ENCODE assay signal across 10 mouse cellular contexts in the genomic region with DNA sequence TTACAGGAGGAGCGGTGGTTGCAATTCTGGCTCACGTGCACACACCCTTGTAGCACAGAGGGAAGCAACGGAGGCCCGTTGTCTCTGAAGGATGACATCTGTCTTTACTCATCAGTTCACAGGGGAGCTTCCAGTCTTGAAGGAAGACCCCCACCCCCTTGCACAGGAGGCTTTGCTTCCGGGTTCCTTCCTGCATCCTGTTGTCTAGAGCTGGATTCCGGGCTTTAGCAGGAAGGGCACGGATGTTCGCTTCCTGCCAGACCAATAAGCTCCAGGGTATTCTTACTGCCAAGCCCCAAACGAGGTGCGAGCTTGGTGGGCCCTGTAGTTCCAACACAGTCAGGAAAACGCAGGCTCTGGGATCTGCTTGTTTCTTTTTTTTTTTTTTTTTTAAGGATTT. TPM values are rescaled to one million over a fixed set of nuclear protein-coding genes. Genes with fewer than 3 reads are reported as not detected.
DNase-seq lines count a peak whose midpoint lies in the region; ATAC-seq and TF ChIP-seq lines count a peak whose summit lies in the region.
"Had no signal": no experiment of that assay in that cellular context is flagged by ENCODE, and none has a peak within 500 bp of the region (broad histone marks: within the 10 kb centered on the region; RNA-seq: fewer than 3 reads in every experiment).

No protein-coding gene starts in this region.

- no peak overlapping the region for H3K4me2 ChIP-seq in kidney, postnatal 0 days (ENCODE audit: low read length)
- H3K4me2 ChIP-seq: forebrain, embryonic 15.5 days had no signal

- H3K4me1 ChIP-seq in kidney, postnatal 0 days (replicated peaks; ENCODE audit: insufficient read depth, low read length): no peaks in the 10 kb centered on the region

- 73% methylated on average over 11 of the region's 11 CpGs for WGBS in kidney, postnatal 0 days

- peak; percentile 22 for DNase-seq in gastrocnemius, adult 2 months
- DNase-seq in gastrocnemius, postnatal 36 days: no peak
- DNase-seq in R1 (ENCODE audit: low read depth, low spot score): peak; percentile 70
- DNase-seq in heart, adult 9 months (ENCODE audit: low spot score in 2 of 2): peak; percentile 45 to 73
- DNase-seq in kidney, postnatal 0 days (ENCODE audit: low spot score): no peak
- no peak for DNase-seq in thymus, postnatal 4 days
- no peak for DNase-seq in ovary, postnatal 10 days (ENCODE audit: low spot score)
- DNase-seq in layer of hippocampus, adult 11-12 months (ENCODE audit: low spot score): no peak

- no peak overlapping the region for H3K9ac ChIP-seq in kidney, postnatal 0 days (ENCODE audit: low read depth, low read length)
- H3K9ac ChIP-seq: forebrain, embryonic 15.5 days had no signal

- ATAC-seq in kidney, postnatal 0 days (replicated peaks; ENCODE audit: low FRiP score, low read depth): no peak
- ATAC-seq: forebrain, embryonic 15.5 days; Patski had no signal

- intact Hi-C loops in gastrocnemius, adult 2 months (cut with DNase I): no loop called here
- intact Hi-C loops in gastrocnemius, postnatal 36 days (cut with DNase I): loop anchor here (5.0 kb wide), 1 partner anchor 48 kb away; no protein-coding TSS in a partner anchor

- H3K27me3 ChIP-seq in kidney, postnatal 0 days (ENCODE audit: insufficient read depth, low read length): no peaks in the 10 kb centered on the region
- H3K27me3 ChIP-seq: Patski had no signal

- H3K4me3 ChIP-seq in gastrocnemius, adult 2 months: peak overlapping the region; percentile 37
- no peak overlapping the region for H3K4me3 ChIP-seq in kidney, postnatal 0 days (replicated peaks; ENCODE audit: low read depth, low read length)
- H3K4me3 ChIP-seq: forebrain, embryonic 15.5 days had no signal

- H3K9me3 ChIP-seq in kidney, postnatal 0 days (replicated peaks; ENCODE audit: low read length): no peaks in the 10 kb centered on the region
- H3K9me3 ChIP-seq: forebrain, embryonic 15.5 days had no signal

- no peak for TF ChIP-seq CTCF in gastrocnemius, adult 2 months (IDR thresholded peaks at IDR 0.05)
- no peak for TF ChIP-seq CTCF in kidney, postnatal 0 days (IDR thresholded peaks at IDR 0.05; ENCODE audit: low read depth)

- no peaks in the 10 kb centered on the region for H3K36me3 ChIP-seq in kidney, postnatal 0 days (ENCODE audit: insufficient read depth, low read length)
- H3K36me3 ChIP-seq: forebrain, embryonic 15.5 days had no signal

- no peak overlapping the region; the same call in 1 of the 2 replicates for H3K27ac ChIP-seq in gastrocnemius, adult 2 months
- H3K27ac ChIP-seq in kidney, postnatal 0 days: peak overlapping the region; percentile 51; the same call in 1 of the 2 replicates
- H3K27ac ChIP-seq: forebrain, embryonic 15.5 days had no signal

RNA-seq across cellular contexts. Expression of a gene that starts 16.8 kb away (rescaled TPM):
- 1 to 10 TPM; 5.3 to 5.9 TPM for total RNA-seq in gastrocnemius, adult 2 months (2021)
- 1 to 10 TPM; 5.7 to 6.2 TPM for total RNA-seq in gastrocnemius, postnatal 36 days (2021)
- 4.8 and 5.2 TPM in 2 replicates for polyA plus RNA-seq in kidney, postnatal 0 days (2015; fragmentation: Nextera tagmentation; extraction: Ambion mirVana)

RNA-seq across cellular contexts. Expression of a gene that starts 17.8 kb away (rescaled TPM):
- total RNA-seq in gastrocnemius, adult 2 months (2021): 1 to 10 TPM; 8.0 to 10.0 TPM
- total RNA-seq in gastrocnemius, postnatal 36 days (2021): 1 to 10 TPM; 7.0 to 7.1 TPM
- 19.2 and 21.9 TPM in 2 replicates for polyA plus RNA-seq in kidney, postnatal 0 days (2015; fragmentation: Nextera tagmentation; extraction: Ambion mirVana)

RNA-seq across cellular contexts. Expression of a gene that starts 59.0 kb away (rescaled TPM):
- total RNA-seq in gastrocnemius, adult 2 months (2021): 10 to 100 TPM; 36.9 to 37.1 TPM
- 10 to 100 TPM; 28.9 to 33.5 TPM for total RNA-seq in gastrocnemius, postnatal 36 days (2021)
- polyA plus RNA-seq in kidney, postnatal 0 days (2015; fragmentation: Nextera tagmentation; extraction: Ambion mirVana): 32.9 and 35.5 TPM in 2 replicates

Comparison
In these comparisons a context has a peak if more than half of its experiments do, and no peak if none do; other contexts are left out.
1. DNase-seq: peak in gastrocnemius, adult 2 months (single experiment), R1 (single experiment) and heart, adult 9 months (2 of 2); none in gastrocnemius, postnatal 36 days (0 of 2), kidney, postnatal 0 days (single experiment), thymus, postnatal 4 days (single experiment), ovary, postnatal 10 days (single experiment) and layer of hippocampus, adult 11-12 months (single experiment).